Mouse (Mus musculus) midbrain, embryonic 12.5 days (tissue): ENCODE results near the gene Iqce. TPM values are rescaled to one million over a fixed set of nuclear protein-coding genes. Genes with fewer than 3 reads are reported as not detected.
"Not testable (repeated sequence)": the region's sequence is repeated elsewhere in the genome, so short reads cannot be mapped to it uniquely, and the experiment has no call there.

Experiments
- ATAC-seq: fragments of 200-750 bp; cut with Nextera tagmentation; 2 replicates; pipeline ENCODE4 v1.8.0; 2017; ENCODE audit warnings: low read depth, moderate TSS enrichment, moderate library complexity; ENCODE audit not compliant: low FRiP score
- H3K27ac ChIP-seq: fragments of 300-500 bp; sonication (generic); replicated peaks from 2 replicates; pipeline ENCODE4 v1.5.1; 2016; ENCODE audit warnings: mild to moderate bottlenecking
- H3K27me3 ChIP-seq: fragments of 300-500 bp; sonication (generic); 2 replicates; pipeline ENCODE4 v1.6.1; 2016; ENCODE audit warnings: mild to moderate bottlenecking
- H3K36me3 ChIP-seq: fragments of 300-500 bp; sonication (generic); 2 replicates; pipeline ENCODE4 v1.6.1; 2016
- H3K4me1 ChIP-seq: fragments of 300-500 bp; sonication (generic); 2 replicates; pipeline ENCODE4 v1.6.1; 2016
- H3K4me2 ChIP-seq: fragments of 300-500 bp; sonication (generic); replicated peaks from 2 replicates; pipeline ENCODE4 v1.6.1; 2016; ENCODE audit warnings: mild to moderate bottlenecking, moderate library complexity
- H3K4me3 ChIP-seq: fragments of 300-500 bp; sonication (generic); 2 replicates; pipeline ENCODE4 v1.5.1; 2016; ENCODE audit warnings: mild to moderate bottlenecking
- H3K9ac ChIP-seq: fragments of 300-500 bp; sonication (generic); replicated peaks from 2 replicates; pipeline ENCODE4 v1.6.1; 2016; ENCODE audit warnings: mild to moderate bottlenecking, moderate library complexity
- H3K9me3 ChIP-seq: fragments of 300-500 bp; sonication (generic); 2 replicates; pipeline ENCODE4 v1.6.1; 2016; ENCODE audit warnings: mild to moderate bottlenecking
- WGBS: fragments of 180-500 bp; shearing (Covaris S2); methylation state at CpG from one replicate; pipeline ENCODE4 v1.1.7; 2016; 5-methylcytosine and 5-hydroxymethylcytosine counted together
- polyA plus RNA-seq: library from polyadenylated mRNA; unstranded; fragments of >200 nt; fragmentation: Nextera tagmentation; extraction: Ambion mirVana; gene quantifications from 2 replicates; pipeline ENCODE4 v1.2.1, GENCODE M21; 2016

The Iqce gene
- polyA plus RNA-seq, 1 experiment from 2014 or later, result 29.3 TPM

GRCm38 (mm10) chr5:140675079-140675478 lies 27.1 kb downstream of the Iqce start:
- H3K4me1 ChIP-seq, result no peaks in the 10 kb centered on the region
- no peak overlapping the region for H3K27ac ChIP-seq
- H3K4me3 ChIP-seq, result no peak overlapping the region
- H3K36me3 ChIP-seq, result peaks cover 60% of the 10 kb centered on the region
- no peak overlapping the region for H3K9ac ChIP-seq
- no peaks in the 10 kb centered on the region for H3K27me3 ChIP-seq
- H3K4me2 ChIP-seq, result no peak overlapping the region
- H3K9me3 ChIP-seq, result no peaks in the 10 kb centered on the region
- 89% methylated on average over 11 of the region's 11 CpGs for WGBS
- ATAC-seq, result no peak

- Histone ChIP-seq H3K4me1 (no peaks in the 10 kb centered on the region), H3K4me2 (no peak overlapping the region), H3K36me3 (peaks cover 69% of the 10 kb centered on the region), H3K9me3 (no peaks in the 10 kb centered on the region), H3K27ac (no peak overlapping the region), H3K4me3 (no peak overlapping the region), H3K27me3 (no peaks in the 10 kb centered on the region), H3K9ac (no peak overlapping the region)
- WGBS, result 93% methylated on average over 17 of the region's 17 CpGs
- ATAC-seq, result no peak
Observed at GRCm38 (mm10) chr5:140674036-140674435, 28.1 kb downstream of the Iqce start.

GRCm38 (mm10) chr5:140672603-140673002 lies 29.6 kb downstream of the Iqce start:
- not testable (repeated sequence) for H3K9me3 ChIP-seq, H3K4me3 ChIP-seq, H3K9ac ChIP-seq, H3K27ac ChIP-seq, H3K4me1 ChIP-seq, ATAC-seq, H3K4me2 ChIP-seq, H3K27me3 ChIP-seq
- 93% methylated on average over 6 of the region's 6 CpGs for WGBS
- peaks cover 69% of the 10 kb centered on the region for H3K36me3 ChIP-seq

GRCm38 (mm10) chr5:140672115-140672514 lies 30.1 kb downstream of the Iqce start:
- Histone ChIP-seq H3K27me3 (no peaks in the 10 kb centered on the region), H3K9ac (no peak overlapping the region), H3K4me1 (no peaks in the 10 kb centered on the region), H3K4me2 (no peak overlapping the region), H3K4me3 (no peak overlapping the region), H3K9me3 (peaks cover 3% of the 10 kb centered on the region; the same call in 1 of the 2 replicates), H3K27ac (no peak overlapping the region), H3K36me3 (peaks cover 68% of the 10 kb centered on the region)
- ATAC-seq, result no peak
- 95% methylated on average over 6 of the region's 6 CpGs for WGBS

GRCm38 (mm10) chr5:140663621-140664180 lies 38.5 kb downstream of the Iqce start:
- H3K27me3 ChIP-seq, result no peaks in the 10 kb centered on the region
- 57% methylated on average over 7 of the region's 7 CpGs for WGBS
- H3K27ac ChIP-seq, result no peak overlapping the region
- no peak for ATAC-seq
- H3K9ac ChIP-seq, result no peak overlapping the region
- H3K9me3 ChIP-seq, result peaks cover 1% of the 10 kb centered on the region; the same call in 1 of the 2 replicates
- H3K4me3 ChIP-seq, result no peak overlapping the region
- peaks cover 42% of the 10 kb centered on the region for H3K4me1 ChIP-seq
- no peak overlapping the region for H3K4me2 ChIP-seq
- peaks cover 21% of the 10 kb centered on the region for H3K36me3 ChIP-seq

GRCm38 (mm10) chr5:140662741-140663592 lies 39.2 kb downstream of the Iqce start:
- WGBS, result 72% methylated on average over 17 of the region's 17 CpGs
- no peaks in the 10 kb centered on the region for H3K27me3 ChIP-seq
- H3K9ac ChIP-seq, result no peak overlapping the region
- no peak overlapping the region for H3K27ac ChIP-seq
- H3K4me2 ChIP-seq, result no peak overlapping the region
- H3K9me3 ChIP-seq, result no peaks in the 10 kb centered on the region
- H3K4me1 ChIP-seq, result peaks cover 42% of the 10 kb centered on the region
- H3K4me3 ChIP-seq, result no peak overlapping the region
- H3K36me3 ChIP-seq, result peaks cover 14% of the 10 kb centered on the region
- ATAC-seq, result no peak

- Histone ChIP-seq H3K9ac (no peak overlapping the region), H3K4me1 (peaks cover 42% of the 10 kb centered on the region)
- WGBS, result 74% methylated on average over 12 of the region's 12 CpGs
Observed at GRCm38 (mm10) chr5:140661875-140662643, 40.1 kb downstream of the Iqce start.

GRCm38 (mm10) chr5:140661427-140661826 lies 40.8 kb downstream of the Iqce start:
- Histone ChIP-seq H3K9me3 (no peaks in the 10 kb centered on the region), H3K4me1 (peaks cover 42% of the 10 kb centered on the region), H3K36me3 (peaks cover 6% of the 10 kb centered on the region; the same call in 1 of the 2 replicates), H3K4me3 (no peak overlapping the region), H3K27me3 (no peaks in the 10 kb centered on the region), H3K9ac (no peak overlapping the region), H3K4me2 (no peak overlapping the region), H3K27ac (no peak overlapping the region)
- WGBS, result 79% methylated on average over 8 of the region's 8 CpGs
- ATAC-seq, result no peak

More at GRCm38 (mm10) chr5:140661875-140662643, 40.1 kb downstream of the Iqce start:
- no peak for ATAC-seq
- Histone ChIP-seq H3K4me2 (no peak overlapping the region), H3K27me3 (no peaks in the 10 kb centered on the region), H3K36me3 (peaks cover 7% of the 10 kb centered on the region), H3K9me3 (no peaks in the 10 kb centered on the region), H3K4me3 (no peak overlapping the region), H3K27ac (no peak overlapping the region; the same call in 1 of the 2 replicates)

GRCm38 (mm10) chr5:140660398-140660797 lies 41.8 kb downstream of the Iqce start:
- H3K4me2 ChIP-seq, result no peak overlapping the region
- H3K9ac ChIP-seq, result no peak overlapping the region
- no peak for ATAC-seq
- H3K4me1 ChIP-seq, result peaks cover 42% of the 10 kb centered on the region
- no peak overlapping the region for H3K4me3 ChIP-seq
- 63% methylated on average over 1 of the region's 1 CpGs for WGBS
- peaks cover under 1% of the 10 kb centered on the region; the same call in 1 of the 2 replicates for H3K36me3 ChIP-seq
- H3K27ac ChIP-seq, result peak overlapping the region; percentile 39; the same call in 1 of the 2 replicates
- no peaks in the 10 kb centered on the region for H3K27me3 ChIP-seq
- H3K9me3 ChIP-seq, result no peaks in the 10 kb centered on the region

GRCm38 (mm10) chr5:140659607-140660272 lies 42.4 kb downstream of the Iqce start:
- peak; percentile 73 for ATAC-seq
- H3K27me3 ChIP-seq, result no peaks in the 10 kb centered on the region
- 35% methylated on average over 16 of the region's 16 CpGs for WGBS
- peaks cover 42% of the 10 kb centered on the region for H3K4me1 ChIP-seq
- H3K36me3 ChIP-seq, result no peaks in the 10 kb centered on the region; the same call in 1 of the 2 replicates
- H3K4me3 ChIP-seq, result no peak overlapping the region
- H3K9ac ChIP-seq, result peak overlapping the region; percentile 37
- peak overlapping the region; percentile 39; the same call in 1 of the 2 replicates for H3K27ac ChIP-seq
- H3K4me2 ChIP-seq, result 0 out of 2 replicates have a peak overlapping the region, but pooled peaks have one; percentile 7
- no peaks in the 10 kb centered on the region for H3K9me3 ChIP-seq

GRCm38 (mm10) chr5:140654096-140654845 lies 47.9 kb downstream of the Iqce start:
- H3K9ac ChIP-seq, result no peak overlapping the region
- peaks cover 13% of the 10 kb centered on the region for H3K4me1 ChIP-seq
- no peak for ATAC-seq
- no peaks in the 10 kb centered on the region for H3K36me3 ChIP-seq
- no peak overlapping the region for H3K4me2 ChIP-seq
- H3K27me3 ChIP-seq, result peaks cover 14% of the 10 kb centered on the region; the same call in 1 of the 2 replicates
- 83% methylated on average over 15 of the region's 15 CpGs for WGBS
- no peak overlapping the region for H3K27ac ChIP-seq
- H3K9me3 ChIP-seq, result no peaks in the 10 kb centered on the region
- no peak overlapping the region for H3K4me3 ChIP-seq
